In the genomic region with DNA sequence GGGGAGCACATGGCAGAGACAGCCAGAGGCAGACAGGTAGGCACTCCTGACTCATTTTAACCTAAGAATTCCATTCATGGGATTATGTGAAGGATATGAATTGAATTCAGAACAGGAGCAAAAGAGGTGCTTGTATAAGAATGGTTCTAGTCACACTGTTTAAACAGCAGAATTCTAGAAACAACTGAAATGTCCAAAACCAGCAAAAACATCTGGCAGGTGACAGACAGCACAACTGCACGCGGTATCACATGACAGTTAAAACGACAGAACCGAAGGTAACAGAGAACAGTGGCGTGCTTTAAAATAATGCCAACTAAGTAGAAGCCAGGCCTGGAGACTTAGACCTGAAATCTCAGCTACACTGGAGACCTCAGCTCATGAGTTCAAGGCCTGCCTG, we compare ENCODE assay signal across 20 mouse cellular contexts.
"Had no signal": no experiment of that assay in that cellular context is flagged by ENCODE, and none has a peak within 500 bp of the region (broad histone marks: within the 10 kb centered on the region; RNA-seq: fewer than 3 reads in every experiment).

No protein-coding gene starts in this region.

- H3K4me2 ChIP-seq: lung, embryonic 15.5 days; midbrain, embryonic 11.5 days; neural tube, embryonic 13.5 days; neural tube, embryonic 15.5 days had no signal

- H3K27ac ChIP-seq: lung, embryonic 15.5 days; macrophage; neural tube, embryonic 13.5 days; neural tube, embryonic 15.5 days had no signal

- H3K36me3 ChIP-seq: lung, embryonic 15.5 days; neural tube, embryonic 13.5 days; neural tube, embryonic 15.5 days had no signal

- H3K9me3 ChIP-seq: lung, embryonic 15.5 days; neural tube, embryonic 13.5 days; neural tube, embryonic 15.5 days had no signal

- H3K4me3 ChIP-seq: lung, embryonic 15.5 days; neural tube, embryonic 13.5 days; neural tube, embryonic 15.5 days had no signal

- H3K27me3 ChIP-seq: lung, embryonic 15.5 days; megakaryocyte, embryonic 14.5 days; neural tube, embryonic 13.5 days; neural tube, embryonic 15.5 days had no signal

- ATAC-seq: liver, postnatal 0 days; midbrain, embryonic 16.5 days had no signal

- H3K9ac ChIP-seq: liver, postnatal 0 days; lung, embryonic 15.5 days; neural tube, embryonic 13.5 days; neural tube, embryonic 15.5 days had no signal

- DNase-seq: liver, postnatal 0 days; lung, adult 2 months; lung, postnatal 14 days; lung, postnatal 36 days; midbrain, embryonic 14.5 days; retina, postnatal 1 day; right cerebral cortex, adult 18-20 months; right cerebral cortex, postnatal 25 days; right cerebral cortex, postnatal 4 days; spleen, adult 18-20 months; thymus, adult 18-20 months; thymus, postnatal 14 days; thymus, postnatal 36 days had no signal
